Mouse (Mus musculus) forebrain, embryonic 15.5 days (tissue): ENCODE measurements around the gene Ahcyl1. TPM values are rescaled to one million over a fixed set of nuclear protein-coding genes. Genes with fewer than 3 reads are reported as not detected.

ENCODE experiments used
- ATAC-seq: fragments of 200-750 bp; cut with Nextera tagmentation; replicated peaks from 2 replicates; pipeline ENCODE4 v1.8.0; 2017; ENCODE audit warnings: mild to moderate bottlenecking, moderate TSS enrichment, moderate library complexity
- H3K27ac ChIP-seq: fragments of 300-500 bp; sonication (generic); replicated peaks from 2 replicates; pipeline ENCODE4 v1.5.1; 2015; ENCODE audit warnings: mild to moderate bottlenecking, inconsistent platforms
- H3K27me3 ChIP-seq: fragments of 300-500 bp; sonication (generic); 2 replicates; pipeline ENCODE4 v1.6.1; 2015; ENCODE audit warnings: inconsistent platforms
- H3K36me3 ChIP-seq: fragments of 300-500 bp; sonication (generic); 2 replicates; pipeline ENCODE4 v1.6.1; 2015; ENCODE audit warnings: mild to moderate bottlenecking, inconsistent platforms
- H3K4me1 ChIP-seq: fragments of 300-500 bp; sonication (generic); 2 replicates; pipeline ENCODE4 v1.6.1; 2015; ENCODE audit warnings: inconsistent platforms
- H3K4me2 ChIP-seq: fragments of 300-500 bp; sonication (generic); replicated peaks from 2 replicates; pipeline ENCODE4 v1.6.1; 2015; ENCODE audit warnings: mild to moderate bottlenecking, inconsistent platforms
- H3K4me3 ChIP-seq: fragments of 300-500 bp; sonication (generic); 2 replicates; pipeline ENCODE4 v1.5.1; 2015; ENCODE audit warnings: mild to moderate bottlenecking, inconsistent platforms
- H3K9ac ChIP-seq: fragments of 300-500 bp; sonication (generic); replicated peaks from 2 replicates; pipeline ENCODE4 v1.6.1; 2015; ENCODE audit warnings: mild to moderate bottlenecking, inconsistent platforms
- H3K9me3 ChIP-seq: fragments of 300-500 bp; sonication (generic); 2 replicates; pipeline ENCODE4 v1.6.1; 2016; ENCODE audit warnings: inconsistent platforms
- WGBS: fragments of 180-500 bp; shearing (Covaris S2); methylation state at CpG from one replicate; pipeline ENCODE4 v1.1.7; 2015; ENCODE audit warnings: mixed read lengths; 5-methylcytosine and 5-hydroxymethylcytosine counted together
- polyA plus RNA-seq: library from polyadenylated mRNA; unstranded; fragments of >200 nt; fragmentation: Nextera tagmentation; extraction: Ambion mirVana; gene quantifications from 2 replicates; pipeline ENCODE4 v1.2.1, GENCODE M21; 2015

The Ahcyl1 gene
- polyA plus RNA-seq, 1 experiment from 2014 or later = 114 TPM

DNA sequence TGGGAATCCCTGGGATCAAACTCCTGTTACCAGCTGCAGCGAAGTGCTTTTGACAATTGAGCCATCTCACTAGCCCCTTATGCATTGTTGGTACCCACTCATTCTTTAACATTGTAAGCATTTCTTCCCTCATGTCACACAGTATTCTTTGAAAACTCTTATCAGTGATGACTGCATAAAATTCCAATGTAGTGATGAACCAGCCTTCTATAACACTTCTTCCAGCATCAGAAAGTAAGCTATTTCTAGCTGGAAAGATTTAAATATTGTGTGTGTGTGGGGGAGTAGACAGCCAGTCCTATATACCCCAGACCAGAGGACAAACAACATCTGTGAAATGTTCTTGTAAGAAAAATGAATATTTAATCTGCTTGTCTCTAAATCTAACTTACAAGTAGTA, 37.0 kb upstream of the Ahcyl1 start:
- WGBS = 73% methylated on average over 1 of the region's 1 CpGs

DNA sequence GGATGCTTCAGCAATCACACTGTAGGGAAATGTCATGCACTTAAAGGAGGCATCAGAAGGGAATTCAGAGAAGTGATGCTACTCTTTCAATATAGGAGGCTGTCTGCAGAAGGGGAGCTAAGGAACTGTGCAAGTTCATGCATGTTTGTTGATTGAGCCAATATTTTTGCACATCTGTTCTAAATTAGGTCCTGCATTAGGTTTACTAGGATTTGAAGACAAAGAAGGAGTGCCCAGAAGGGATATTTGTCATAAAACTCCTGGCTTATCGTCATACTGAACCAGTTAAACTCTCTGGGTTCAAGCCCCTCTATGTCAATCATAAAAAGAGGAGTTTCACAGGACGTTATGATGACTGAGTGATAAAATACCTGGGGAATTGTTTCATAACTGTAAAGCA, 33.9 kb upstream of the Ahcyl1 start:
- Histone ChIP-seq H3K27me3 (no peaks in the 10 kb centered on the region), H3K4me3 (no peak overlapping the region), H3K4me2 (no peak overlapping the region), H3K9ac (no peak overlapping the region), H3K4me1 (no peaks in the 10 kb centered on the region), H3K9me3 (no peaks in the 10 kb centered on the region), H3K36me3 (no peaks in the 10 kb centered on the region), H3K27ac (no peak overlapping the region)
- WGBS = 84% methylated on average over 2 of the region's 2 CpGs
- no peak for ATAC-seq

More for the DNA sequence above, 37.0 kb upstream of the Ahcyl1 start:
- Histone ChIP-seq H3K9me3 (no peaks in the 10 kb centered on the region), H3K27me3 (no peaks in the 10 kb centered on the region), H3K4me2 (no peak overlapping the region), H3K9ac (no peak overlapping the region), H3K27ac (no peak overlapping the region), H3K4me1 (no peaks in the 10 kb centered on the region), H3K36me3 (no peaks in the 10 kb centered on the region), H3K4me3 (no peak overlapping the region)
- ATAC-seq = no peak

DNA sequence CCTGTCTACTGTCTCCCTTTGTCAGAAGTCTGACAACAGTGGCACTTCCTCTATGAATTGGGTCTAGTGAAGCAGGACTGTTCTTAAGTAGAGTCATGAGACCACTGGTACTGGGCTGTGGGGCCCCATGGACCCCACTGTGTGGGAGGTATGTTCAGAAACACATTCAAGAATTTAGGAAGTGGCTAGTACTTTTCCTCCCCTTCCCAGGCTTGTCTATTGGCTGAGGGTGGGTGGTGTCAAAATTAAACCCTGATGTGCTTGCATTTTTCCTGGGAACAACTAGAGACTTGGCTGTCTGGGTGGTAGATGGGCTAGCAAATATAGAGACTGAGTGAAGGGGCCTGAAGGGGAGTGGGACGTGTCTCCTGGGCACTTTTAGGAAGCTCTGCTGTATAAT, 32.1 kb upstream of the Ahcyl1 start:
- no peak overlapping the region for H3K4me3 ChIP-seq
- no peak overlapping the region for H3K4me2 ChIP-seq
- WGBS = 79% methylated on average over 1 of the region's 1 CpGs
- H3K4me1 ChIP-seq = no peaks in the 10 kb centered on the region
- ATAC-seq = no peak
- no peaks in the 10 kb centered on the region for H3K27me3 ChIP-seq
- no peak overlapping the region for H3K9ac ChIP-seq
- no peaks in the 10 kb centered on the region for H3K9me3 ChIP-seq
- H3K36me3 ChIP-seq = no peaks in the 10 kb centered on the region
- H3K27ac ChIP-seq = no peak overlapping the region

DNA sequence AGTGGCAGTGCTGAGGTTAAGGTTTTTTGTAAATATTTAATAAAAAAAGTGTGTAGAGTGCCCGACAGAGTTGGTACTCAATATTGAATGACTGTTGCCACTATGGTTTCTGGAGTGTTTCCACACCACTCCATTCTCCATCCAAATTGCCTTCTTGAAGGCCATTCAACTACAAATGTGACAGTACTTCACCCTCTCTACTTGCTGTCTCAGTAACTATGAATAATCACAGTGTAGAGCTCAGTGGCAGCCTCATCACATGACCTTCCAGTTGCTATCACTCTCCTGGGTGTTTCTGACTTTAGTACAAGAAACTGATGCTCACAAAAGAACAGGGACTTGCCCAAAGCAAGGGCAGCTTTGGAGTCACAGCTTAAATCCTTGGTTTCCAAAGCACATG, 19.6 kb upstream of the Ahcyl1 start:
- H3K27ac ChIP-seq = no peak overlapping the region
- no peak for ATAC-seq
- 86% methylated on average over 1 of the region's 1 CpGs for WGBS
- H3K27me3 ChIP-seq = no peaks in the 10 kb centered on the region
- H3K36me3 ChIP-seq = no peaks in the 10 kb centered on the region
- no peak overlapping the region for H3K4me3 ChIP-seq
- no peak overlapping the region for H3K4me2 ChIP-seq
- H3K9ac ChIP-seq = no peak overlapping the region
- no peaks in the 10 kb centered on the region for H3K4me1 ChIP-seq
- H3K9me3 ChIP-seq = no peaks in the 10 kb centered on the region

DNA sequence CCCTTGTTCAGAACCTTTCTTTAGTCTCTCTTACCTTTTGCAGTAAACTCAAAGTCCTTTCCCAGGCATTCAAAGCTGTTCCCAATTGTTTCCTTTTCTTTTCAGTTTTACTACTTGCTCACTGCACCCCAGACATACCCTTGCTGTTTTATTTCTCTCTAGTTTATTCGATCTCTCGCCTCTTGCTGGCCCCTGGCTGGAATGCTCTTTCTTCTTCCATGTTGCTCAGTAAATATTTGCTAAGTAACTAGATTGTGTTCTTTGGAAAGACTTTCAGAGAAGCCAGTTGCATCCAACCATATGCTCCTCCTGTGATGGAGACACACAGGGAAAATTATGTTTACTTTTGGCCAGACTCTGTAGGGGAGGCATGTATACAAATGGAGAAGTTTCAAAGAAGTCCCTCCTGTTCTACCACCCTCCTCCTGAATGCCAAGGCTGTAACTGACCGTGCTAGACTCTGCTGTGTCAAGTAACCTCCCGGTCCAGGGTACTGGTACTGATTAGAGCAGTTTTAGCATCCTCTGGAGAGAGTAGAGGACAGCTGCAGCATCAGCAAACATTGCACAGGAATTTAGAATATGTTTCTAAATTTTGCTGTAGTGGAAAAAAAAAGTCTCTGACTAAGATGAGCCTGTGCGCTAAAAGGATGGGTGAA, 18.0 kb upstream of the Ahcyl1 start:
- Histone ChIP-seq H3K9me3 (no peaks in the 10 kb centered on the region), H3K4me2 (no peak overlapping the region), H3K4me1 (no peaks in the 10 kb centered on the region), H3K9ac (no peak overlapping the region), H3K4me3 (no peak overlapping the region), H3K27ac (no peak overlapping the region), H3K36me3 (no peaks in the 10 kb centered on the region), H3K27me3 (no peaks in the 10 kb centered on the region)
- WGBS = 78% methylated on average over 5 of the region's 5 CpGs
- no peak for ATAC-seq

DNA sequence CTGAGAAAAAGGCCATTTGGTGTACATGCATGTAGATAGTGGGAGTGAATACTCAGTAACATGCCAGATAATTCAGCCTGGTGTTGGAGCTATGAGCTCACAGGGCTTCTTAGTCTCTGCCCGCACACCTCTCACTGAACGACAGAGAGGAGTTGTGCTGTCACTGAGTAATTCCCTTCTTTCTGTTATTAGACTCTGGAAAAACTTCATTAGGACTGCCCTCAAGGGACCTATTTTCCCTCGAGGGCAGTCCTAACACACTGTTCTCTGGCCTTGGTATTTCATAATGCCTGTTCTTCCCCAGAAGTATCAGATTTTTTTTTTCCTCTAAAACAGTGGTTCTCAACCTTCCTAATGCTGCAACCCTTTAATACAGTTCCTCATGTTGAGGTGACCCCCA, 15.7 kb upstream of the Ahcyl1 start:
- no peaks in the 10 kb centered on the region for H3K27me3 ChIP-seq
- no peak overlapping the region for H3K4me3 ChIP-seq
- whole genome bisulfite sequencing = 62% methylated on average over 3 of the region's 3 CpGs
- no peak overlapping the region for H3K4me2 ChIP-seq
- H3K4me1 ChIP-seq = no peaks in the 10 kb centered on the region
- H3K27ac ChIP-seq = no peak overlapping the region
- no peak for ATAC-seq
- H3K36me3 ChIP-seq = no peaks in the 10 kb centered on the region
- H3K9ac ChIP-seq = no peak overlapping the region
- no peaks in the 10 kb centered on the region for H3K9me3 ChIP-seq

DNA sequence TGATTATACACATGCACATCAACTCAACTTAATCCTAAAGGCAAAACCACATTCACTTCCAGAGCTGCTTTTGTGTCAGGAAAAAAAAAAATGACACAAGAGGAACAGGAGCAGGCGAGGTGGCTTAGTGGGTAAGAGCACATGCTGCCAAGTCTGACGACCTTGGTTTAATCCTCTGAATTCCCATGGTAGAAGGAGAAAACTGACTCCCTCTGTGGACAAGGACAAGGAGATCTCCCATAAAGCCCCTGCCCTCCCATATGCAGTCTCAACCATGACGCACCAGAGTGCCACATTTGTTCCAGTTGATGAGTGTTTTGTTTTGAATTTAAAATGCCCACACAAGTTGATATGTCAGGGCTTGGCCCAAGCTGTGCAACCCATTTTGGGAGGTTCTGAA, 12.8 kb upstream of the Ahcyl1 start:
- H3K36me3 ChIP-seq = no peaks in the 10 kb centered on the region
- no peak for ATAC-seq
- 24% methylated on average over 3 of the region's 3 CpGs for WGBS
- no peak overlapping the region for H3K4me2 ChIP-seq
- H3K9ac ChIP-seq = no peak overlapping the region
- no peak overlapping the region for H3K27ac ChIP-seq
- no peaks in the 10 kb centered on the region for H3K27me3 ChIP-seq
- no peak overlapping the region for H3K4me3 ChIP-seq
- no peaks in the 10 kb centered on the region for H3K4me1 ChIP-seq
- H3K9me3 ChIP-seq = no peaks in the 10 kb centered on the region

DNA sequence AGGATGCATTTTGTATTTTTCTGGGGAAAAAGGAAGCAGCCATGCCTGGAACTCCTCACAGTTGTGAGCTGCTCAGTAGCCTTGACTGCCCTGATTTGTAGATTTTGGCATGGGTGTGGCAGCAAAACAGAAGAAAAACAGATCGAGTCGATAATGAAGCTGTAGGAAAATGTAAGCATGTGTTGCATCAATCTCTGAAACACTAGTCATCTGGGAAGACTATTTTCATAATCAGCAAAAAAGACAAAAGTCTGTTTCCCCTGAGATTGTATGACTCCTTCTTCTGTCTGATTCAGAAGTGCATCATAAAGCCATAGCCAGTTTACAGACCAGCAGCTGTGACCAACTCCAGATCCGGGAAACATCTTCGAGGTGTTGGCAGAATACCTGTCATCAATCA, 10.9 kb upstream of the Ahcyl1 start:
- H3K27me3 ChIP-seq = no peaks in the 10 kb centered on the region
- H3K4me2 ChIP-seq = no peak overlapping the region
- no peak overlapping the region for H3K9ac ChIP-seq
- no peaks in the 10 kb centered on the region for H3K36me3 ChIP-seq
- no peaks in the 10 kb centered on the region for H3K4me1 ChIP-seq
- H3K9me3 ChIP-seq = no peaks in the 10 kb centered on the region
- H3K4me3 ChIP-seq = no peak overlapping the region
- H3K27ac ChIP-seq = no peak overlapping the region
- ATAC-seq = no peak
- WGBS = 91% methylated on average over 4 of the region's 4 CpGs

DNA sequence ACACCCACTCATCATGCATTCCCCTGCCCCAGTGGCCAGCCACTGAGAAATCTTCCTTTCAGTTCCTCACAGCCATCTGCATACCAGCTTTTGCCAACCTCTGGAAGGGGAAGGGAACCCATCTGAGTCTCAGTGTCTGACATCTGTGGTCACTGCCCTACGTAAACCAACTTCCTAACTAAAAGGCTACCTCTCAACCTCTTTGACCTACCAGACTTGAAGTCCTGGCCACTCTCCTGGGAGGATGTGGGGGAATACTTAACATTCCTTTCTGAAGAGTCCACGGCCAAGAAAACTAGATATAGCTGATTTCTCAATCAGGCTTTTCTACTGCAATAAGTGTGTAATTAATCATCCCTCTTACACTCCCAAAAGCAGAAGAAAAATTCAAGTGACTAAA, 9.8 kb upstream of the Ahcyl1 start:
- Histone ChIP-seq H3K4me2 (no peak overlapping the region), H3K9me3 (no peaks in the 10 kb centered on the region), H3K27ac (no peak overlapping the region), H3K36me3 (no peaks in the 10 kb centered on the region), H3K4me1 (no peaks in the 10 kb centered on the region), H3K4me3 (no peak overlapping the region), H3K9ac (no peak overlapping the region), H3K27me3 (no peaks in the 10 kb centered on the region)
- no peak for ATAC-seq
- WGBS = 70% methylated on average over 2 of the region's 2 CpGs

DNA sequence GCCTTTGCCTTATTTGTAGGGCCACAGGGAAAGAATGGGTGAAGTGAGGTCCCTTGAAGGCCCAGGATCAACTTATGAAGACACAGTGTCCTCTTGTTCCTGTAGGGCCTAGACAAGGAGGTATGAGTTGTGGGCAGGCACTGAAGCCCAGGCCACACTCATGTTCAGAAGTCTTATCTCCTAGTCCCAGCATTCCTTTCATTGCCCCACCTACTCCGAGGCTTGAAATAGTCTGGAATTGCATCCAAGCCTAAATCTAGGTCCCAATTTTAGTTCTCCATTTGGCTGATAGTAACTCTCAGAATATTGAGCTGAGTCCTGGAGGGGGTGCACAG, 8.0 kb upstream of the Ahcyl1 start:
- WGBS = 95% methylated on average over 1 of the region's 1 CpGs
- no peaks in the 10 kb centered on the region for H3K9me3 ChIP-seq
- no peak overlapping the region for H3K27ac ChIP-seq
- H3K36me3 ChIP-seq = no peaks in the 10 kb centered on the region
- no peak for ATAC-seq
- H3K27me3 ChIP-seq = no peaks in the 10 kb centered on the region
- no peak overlapping the region for H3K9ac ChIP-seq
- no peaks in the 10 kb centered on the region for H3K4me1 ChIP-seq
- no peak overlapping the region for H3K4me2 ChIP-seq
- no peak overlapping the region for H3K4me3 ChIP-seq

DNA sequence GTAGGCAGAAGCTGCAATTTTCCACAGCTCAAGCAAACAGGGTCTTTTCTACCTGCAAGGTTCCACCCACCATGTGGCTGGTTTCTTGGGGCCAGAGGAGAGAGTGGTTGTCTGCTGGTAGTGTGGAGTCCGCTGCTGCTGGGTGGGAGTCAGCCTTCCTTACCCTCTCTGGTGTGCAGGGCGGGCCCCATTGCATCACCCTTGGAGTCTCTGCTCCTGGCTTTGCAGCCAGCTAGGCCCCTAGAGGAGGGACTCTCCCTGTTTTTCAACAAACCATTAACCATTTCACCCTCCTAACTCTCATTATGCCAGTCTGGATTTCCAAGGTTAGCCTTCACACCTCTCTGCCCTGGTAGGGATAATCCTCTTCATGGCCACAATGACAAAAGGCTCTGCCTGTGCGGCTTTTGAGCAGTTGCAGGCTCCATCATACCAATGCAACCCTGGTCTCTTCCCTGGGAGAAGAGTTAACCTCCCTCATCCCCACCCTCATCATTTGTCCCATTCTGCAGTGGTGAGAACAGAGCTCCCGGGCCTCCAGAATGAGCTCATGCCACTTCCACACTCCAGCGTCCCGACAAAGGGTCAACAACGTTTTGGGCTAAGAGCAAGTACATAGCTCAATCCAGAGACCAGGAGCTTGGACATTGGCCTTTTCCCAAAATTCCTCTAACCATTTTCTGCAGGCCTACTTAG, 7.5 kb upstream of the Ahcyl1 start:
- Histone ChIP-seq H3K4me3 (no peak overlapping the region), H3K27me3 (no peaks in the 10 kb centered on the region), H3K36me3 (no peaks in the 10 kb centered on the region), H3K4me2 (no peak overlapping the region), H3K9me3 (no peaks in the 10 kb centered on the region), H3K4me1 (no peaks in the 10 kb centered on the region), H3K9ac (no peak overlapping the region), H3K27ac (no peak overlapping the region)
- WGBS = 76% methylated on average over 7 of the region's 7 CpGs
- ATAC-seq = no peak

DNA sequence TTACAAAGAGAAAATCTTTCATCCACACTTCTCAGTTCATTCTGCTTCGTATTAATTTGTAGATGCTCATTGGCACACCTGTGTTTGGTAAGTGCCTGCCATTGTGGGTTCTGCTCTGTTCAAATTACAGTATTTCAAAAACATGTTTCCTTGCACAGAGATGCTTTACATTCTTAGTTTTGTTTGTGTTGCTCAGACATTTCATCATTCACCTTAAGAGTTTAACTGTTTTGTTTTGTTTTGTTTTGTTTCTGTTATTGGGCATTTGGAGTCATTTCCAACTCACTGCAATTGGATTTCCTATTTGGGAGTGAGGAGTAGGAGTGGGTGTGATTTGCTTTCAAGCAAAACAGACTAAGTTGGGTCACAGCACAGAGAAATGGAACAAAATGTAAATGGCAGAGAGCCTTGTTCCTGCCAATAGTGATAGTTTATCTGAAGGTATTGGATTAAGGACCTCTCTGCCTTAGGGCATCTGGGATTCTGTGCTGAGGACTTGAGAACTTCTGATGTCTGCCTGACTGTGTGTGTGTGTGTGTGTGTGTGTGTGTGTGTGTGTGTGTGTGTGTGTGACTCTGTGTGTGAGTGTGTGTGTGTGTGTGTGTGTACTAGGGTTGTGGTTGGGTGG, 5.5 kb upstream of the Ahcyl1 start:
- no peaks in the 10 kb centered on the region for H3K27me3 ChIP-seq
- ATAC-seq = no peak
- H3K4me2 ChIP-seq = no peak overlapping the region
- no peaks in the 10 kb centered on the region for H3K36me3 ChIP-seq
- H3K9me3 ChIP-seq = no peaks in the 10 kb centered on the region
- H3K4me1 ChIP-seq = peaks cover 2% of the 10 kb centered on the region
- H3K9ac ChIP-seq = no peak overlapping the region
- no peak overlapping the region for H3K27ac ChIP-seq
- H3K4me3 ChIP-seq = no peak overlapping the region
- WGBS = 79% methylated on average over 1 of the region's 1 CpGs

DNA sequence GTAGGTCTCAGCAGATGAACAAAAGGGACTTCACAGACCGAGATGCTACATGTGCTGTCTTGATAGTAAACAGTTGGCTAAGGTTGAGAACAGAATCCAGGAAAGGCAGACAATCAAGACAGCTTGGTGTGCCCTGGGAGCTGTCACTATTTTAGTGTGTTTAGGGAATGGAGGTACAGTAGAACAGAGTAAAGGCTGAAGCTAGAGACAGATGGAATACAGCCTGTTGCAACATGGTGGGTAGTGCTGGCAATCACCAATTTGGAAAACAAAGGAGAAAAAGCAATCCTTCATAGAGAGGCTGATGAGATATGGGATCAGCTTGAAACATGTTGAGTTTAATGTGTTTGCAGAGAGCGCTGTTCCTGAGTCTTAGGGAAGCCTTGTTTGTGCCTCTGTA, 4.3 kb upstream of the Ahcyl1 start:
- no peak overlapping the region for H3K4me2 ChIP-seq
- H3K9ac ChIP-seq = no peak overlapping the region
- no peak for ATAC-seq
- 84% methylated on average over 2 of the region's 2 CpGs for WGBS
- peaks cover 5% of the 10 kb centered on the region for H3K4me1 ChIP-seq
- no peaks in the 10 kb centered on the region for H3K27me3 ChIP-seq
- H3K27ac ChIP-seq = no peak overlapping the region
- no peaks in the 10 kb centered on the region for H3K9me3 ChIP-seq
- no peaks in the 10 kb centered on the region for H3K36me3 ChIP-seq
- H3K4me3 ChIP-seq = no peak overlapping the region
